Mouse (Mus musculus): ENCODE measurements around the gene Ifna7.

GRCm38 (mm10) chr4:88864599-88864998, 48.6 kb downstream of the Ifna7 start:
- TF ChIP-seq CTCF (conservative IDR thresholded peaks at IDR 0.05; ENCODE audit: low read length) (no peak), NANOG (IDR thresholded peaks at IDR 0.05; ENCODE audit: borderline replicate concordance, low read length) (no peak), POU5F1 (IDR thresholded peaks at IDR 0.05; ENCODE audit: borderline replicate concordance, low read length) (no peak)

Data from E14TG2a.4 (cell line).